Mouse (Mus musculus) spleen, postnatal 10 days (tissue): ENCODE measurements at regions not wholly inside any gene's neighbourhood (a gene's known extent, or its start where the extent isn't known, plus 50 kb on each side); places are given as distances from the start of the nearest gene placed in this dataset.

Experiments
- DNase-seq, 2 experiments: peaks; one replicate each; pipeline ENCODE4 v3.0.0; 2021 to 2022; ENCODE audit warnings: low spot score in 2 of 2

- DNase-seq: no peak
Observed at GRCm38 (mm10) chr1:35587900-35588299, 480.3 kb upstream of the Hs6st1 start.

GRCm38 (mm10) chr1:35588939-35589338 lies 479.3 kb upstream of the Hs6st1 start:
- no peak for DNase-seq

GRCm38 (mm10) chr1:35600847-35601246 lies 467.4 kb upstream of the Hs6st1 start:
- no peak for DNase-seq

GRCm38 (mm10) chr1:35615131-35615530 lies 453.1 kb upstream of the Hs6st1 start:
- no peak for DNase-seq

- peak in 1 of 2 experiments; percentile 50 for DNase-seq
Observed at GRCm38 (mm10) chr1:35619476-35619875, 448.7 kb upstream of the Hs6st1 start.

GRCm38 (mm10) chr1:35642595-35642994 lies 425.6 kb upstream of the Hs6st1 start:
- DNase-seq: no peak

GRCm38 (mm10) chr1:35653119-35653956 lies 414.9 kb upstream of the Hs6st1 start:
- DNase-seq: peak; percentile 12 to 61

GRCm38 (mm10) chr1:35663006-35663405 lies 405.2 kb upstream of the Hs6st1 start:
- no peak for DNase-seq

GRCm38 (mm10) chr1:35673524-35673923 lies 394.7 kb upstream of the Hs6st1 start:
- DNase-seq: no peak

- DNase-seq: no peak
Observed at GRCm38 (mm10) chr1:35673992-35674391, 394.2 kb upstream of the Hs6st1 start.

- no peak for DNase-seq
Observed at GRCm38 (mm10) chr1:35682511-35682949, 385.7 kb upstream of the Hs6st1 start.

GRCm38 (mm10) chr1:35685651-35686050 lies 382.5 kb upstream of the Hs6st1 start:
- peak in 1 of 2 experiments; percentile 57 for DNase-seq

- DNase-seq: no peak
Observed at GRCm38 (mm10) chr1:35694349-35694748, 373.9 kb upstream of the Hs6st1 start.

GRCm38 (mm10) chr1:35694775-35695591 lies 373.2 kb upstream of the Hs6st1 start:
- no peak for DNase-seq

- DNase-seq: no peak
Observed at GRCm38 (mm10) chr1:35697218-35697617, 371.0 kb upstream of the Hs6st1 start.

- no peak for DNase-seq
Observed at GRCm38 (mm10) chr1:35697834-35698500, 370.2 kb upstream of the Hs6st1 start.

GRCm38 (mm10) chr1:35702585-35702984 lies 365.6 kb upstream of the Hs6st1 start:
- no peak for DNase-seq

- DNase-seq: no peak
Observed at GRCm38 (mm10) chr1:35706336-35706735, 361.9 kb upstream of the Hs6st1 start.

GRCm38 (mm10) chr1:35708176-35708788 lies 359.9 kb upstream of the Hs6st1 start:
- DNase-seq: no peak

- DNase-seq: no peak
Observed at GRCm38 (mm10) chr1:35709214-35709613, 359.0 kb upstream of the Hs6st1 start.

GRCm38 (mm10) chr1:35713961-35714360 lies 354.2 kb upstream of the Hs6st1 start:
- DNase-seq: no peak

GRCm38 (mm10) chr1:35715931-35716330 lies 352.3 kb upstream of the Hs6st1 start:
- peak in 1 of 2 experiments; percentile 17 for DNase-seq
